Mouse (Mus musculus) brain, embryonic 14.5 days (tissue): ENCODE measurements around the gene Hamp.

Source experiments
- CTCF ChIP-seq: fragments of 200-500 bp; IDR thresholded peaks from 2 replicates; pipeline ENCODE4 v1.5.1; 2012; ENCODE audit warnings: inconsistent platforms, mild to moderate bottlenecking, moderate library complexity, borderline replicate concordance; ENCODE audit not compliant: insufficient read depth, insufficient read length; ENCODE audit errors: extremely low read depth
- POLR2A ChIP-seq: fragments of 200-500 bp; IDR thresholded peaks from 2 replicates; pipeline ENCODE4 v1.6.1; 2012; ENCODE audit warnings: mild to moderate bottlenecking, inconsistent platforms, borderline replicate concordance; ENCODE audit not compliant: poor library complexity, insufficient read depth, insufficient read length, severe bottlenecking; ENCODE audit errors: extremely low read depth

- peak; percentile 81 for TF ChIP-seq CTCF
- no peak for TF ChIP-seq POLR2A
Observed at GRCm38 (mm10) chr7:30973501-30974289, 29.9 kb upstream of the Hamp start, which contains the start of gene Fam187b.
